Mouse (Mus musculus) MEL (cell line): Measurements from ENCODE around the gene Zbtb46.

Source experiments
- CHD1 ChIP-seq: IDR thresholded peaks from 2 replicates; pipeline ENCODE4 v1.6.1; 2012; ENCODE audit warnings: low read depth, mild to moderate bottlenecking, inconsistent platforms, low read length, improper control_type of control experiment
- CTCF ChIP-seq, 3 experiments: IDR thresholded peaks in 2 of 3; conservative IDR thresholded peaks in 1 of 3; 2 replicates each; pipeline ENCODE4 v1.5.1; 2011 to 2012; ENCODE audit warnings: low read length in 3 of 3, low read depth in 2 of 3, mild to moderate bottlenecking in 2 of 3, improper control_type of control experiment in 1 of 3, inconsistent platforms in 1 of 3, mixed read lengths in 1 of 3, moderate library complexity in 1 of 3; ENCODE audit not compliant: control insufficient read depth in 1 of 3, insufficient read depth in 1 of 3, poor library complexity in 1 of 3, severe bottlenecking in 1 of 3
- EP300 ChIP-seq, 2 experiments: IDR thresholded peaks; 2 replicates each; pipeline ENCODE4 v1.6.1; 2011; ENCODE audit warnings: improper control_type of control experiment in 2 of 2, low read length in 2 of 2, low read depth in 1 of 2, mild to moderate bottlenecking in 1 of 2
- GABPA ChIP-seq: IDR thresholded peaks from 2 replicates; pipeline ENCODE4 v1.6.1; 2012; ENCODE audit warnings: low read depth, mild to moderate bottlenecking, inconsistent platforms, low read length, improper control_type of control experiment, moderate library complexity
- MAFK ChIP-seq: IDR thresholded peaks from 2 replicates; pipeline ENCODE4 v1.6.1; 2011; ENCODE audit warnings: low read depth, mild to moderate bottlenecking, low read length, improper control_type of control experiment, borderline replicate concordance
- POLR2A ChIP-seq, 2 experiments: IDR thresholded peaks; 2 replicates each; pipeline ENCODE4 v1.6.1; 2011 to 2012; ENCODE audit warnings: low read length in 2 of 2, mild to moderate bottlenecking in 2 of 2, control low read depth in 1 of 2, improper control_type of control experiment in 1 of 2, low read depth in 1 of 2, moderate library complexity in 1 of 2; ENCODE audit not compliant: control insufficient read depth in 1 of 2, insufficient read depth in 1 of 2, poor library complexity in 1 of 2
- RCOR1 ChIP-seq: IDR thresholded peaks from 2 replicates; pipeline ENCODE4 v1.6.1; 2012; ENCODE audit warnings: low read depth, mild to moderate bottlenecking, inconsistent platforms, low read length, improper control_type of control experiment
- TCF12 ChIP-seq: IDR thresholded peaks from 2 replicates; pipeline ENCODE4 v1.6.1; 2014; ENCODE audit warnings: low read depth, mild to moderate bottlenecking, inconsistent platforms, low read length, improper control_type of control experiment, moderate library complexity

GRCm38 (mm10) chr2:181483562-181484318, 24.5 kb upstream of the Zbtb46 start:
- TF ChIP-seq CTCF (IDR thresholded peaks at IDR 0.05 in 2 of 3, conservative IDR thresholded peaks at IDR 0.05 in 1 of 3; ENCODE audit: control insufficient read depth in 1 of 3, insufficient read depth in 1 of 3, low read depth in 2 of 3, low read length in 3 of 3, poor library complexity in 1 of 3, severe bottlenecking in 1 of 3), result peak in 2 of 3 experiments; percentile 24 to 33; a peak in 3 of 6 replicates
- no peak for TF ChIP-seq POLR2A (IDR thresholded peaks at IDR 0.05; ENCODE audit: control insufficient read depth in 1 of 2, insufficient read depth in 1 of 2, low read depth in 1 of 2, low read length in 2 of 2, poor library complexity in 1 of 2)
- TF ChIP-seq GABPA, result no peak
- TF ChIP-seq MAFK, result no peak
- TF ChIP-seq RCOR1, result no peak
- TF ChIP-seq CHD1, result no peak
- no peak for TF ChIP-seq EP300 (IDR thresholded peaks at IDR 0.05; ENCODE audit: low read depth in 1 of 2, low read length in 2 of 2)
- TF ChIP-seq TCF12, result no peak
